Mouse (Mus musculus) hindbrain, embryonic 16.5 days (tissue): ENCODE results near the gene Acmsd. TPM values are rescaled to one million over a fixed set of nuclear protein-coding genes. Genes with fewer than 3 reads are reported as not detected.
"Not testable (repeated sequence)": the region's sequence is repeated elsewhere in the genome, so short reads cannot be mapped to it uniquely, and the experiment has no call there.

Experiments
- ATAC-seq: fragments of 200-750 bp; cut with Nextera tagmentation; 2 replicates; pipeline ENCODE4 v1.8.0; 2017; ENCODE audit warnings: moderate TSS enrichment, moderate library complexity
- H3K27ac ChIP-seq: fragments of 300-500 bp; sonication (generic); 2 replicates; pipeline ENCODE4 v1.5.1; 2014; ENCODE audit warnings: low read depth, mild to moderate bottlenecking, control low read depth, low read length, moderate library complexity
- H3K27me3 ChIP-seq: fragments of 300-500 bp; sonication (generic); replicated peaks from 2 replicates; pipeline ENCODE4 v1.6.1; 2014; ENCODE audit warnings: low read length; ENCODE audit not compliant: control insufficient read depth, insufficient read depth
- H3K36me3 ChIP-seq: fragments of 300-500 bp; sonication (generic); 2 replicates; pipeline ENCODE4 v1.6.1; 2014; ENCODE audit warnings: mild to moderate bottlenecking, low read length, moderate library complexity, mixed read lengths; ENCODE audit not compliant: control insufficient read depth, insufficient read depth
- H3K4me1 ChIP-seq: fragments of 300-500 bp; sonication (generic); 2 replicates; pipeline ENCODE4 v1.6.1; 2014; ENCODE audit warnings: low read depth, low read length; ENCODE audit not compliant: control insufficient read depth, insufficient read depth
- H3K4me2 ChIP-seq: fragments of 300-500 bp; sonication (generic); 2 replicates; pipeline ENCODE4 v1.6.1; 2014; ENCODE audit warnings: mild to moderate bottlenecking, low read length, control low read depth, moderate library complexity
- H3K4me3 ChIP-seq: fragments of 300-500 bp; sonication (generic); 2 replicates; pipeline ENCODE4 v1.5.1; 2014; ENCODE audit warnings: mild to moderate bottlenecking, low read length, control low read depth, moderate library complexity
- H3K9ac ChIP-seq: fragments of 300-500 bp; sonication (generic); 2 replicates; pipeline ENCODE4 v1.6.1; 2014; ENCODE audit warnings: low read depth, mild to moderate bottlenecking, control low read depth, low read length, moderate library complexity
- H3K9me3 ChIP-seq: fragments of 300-500 bp; sonication (generic); 2 replicates; pipeline ENCODE4 v1.6.1; 2014; ENCODE audit warnings: mild to moderate bottlenecking, low read length, moderate library complexity; ENCODE audit not compliant: control insufficient read depth
- WGBS: fragments of 180-500 bp; shearing (Covaris S2); extraction: QIAGEN DNeasy Blood & Tissue Kit; methylation state at CpG from one replicate; pipeline ENCODE4 v1.1.7; 2014; 5-methylcytosine and 5-hydroxymethylcytosine counted together
- polyA plus RNA-seq: library from polyadenylated mRNA; unstranded; fragments of >200 nt; fragmentation: Nextera tagmentation; extraction: Ambion mirVana; gene quantifications from 2 replicates; pipeline ENCODE4 v1.2.1, GENCODE M21; 2015

The Acmsd gene
- polyA plus RNA-seq, 1 experiment from 2014 or later = 0.14 TPM

DNA sequence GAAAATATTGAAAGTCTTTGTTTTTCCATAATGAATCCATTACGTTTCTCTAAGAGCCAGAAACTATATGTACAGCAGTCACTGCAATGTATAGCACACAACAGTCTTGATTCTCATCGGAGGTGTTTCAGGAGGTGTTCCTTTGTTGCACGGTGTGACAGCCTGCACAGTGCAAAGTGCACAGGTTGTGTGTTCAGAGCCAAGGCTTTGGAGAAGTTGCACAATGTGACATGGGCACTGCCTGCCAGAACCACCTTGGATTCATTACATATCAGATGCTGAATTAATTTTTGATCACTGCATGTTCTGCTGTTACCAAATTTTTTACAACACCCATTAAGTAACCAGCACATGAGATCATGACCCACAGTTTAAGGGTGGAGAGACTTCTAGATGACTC lies 3.2 kb downstream of the Acmsd start:
- H3K36me3 ChIP-seq = no peaks in the 10 kb centered on the region
- H3K4me1 ChIP-seq = no peaks in the 10 kb centered on the region
- no peak overlapping the region for H3K4me2 ChIP-seq
- no peaks in the 10 kb centered on the region for H3K9me3 ChIP-seq
- H3K9ac ChIP-seq = no peak overlapping the region
- no peak overlapping the region for H3K27ac ChIP-seq
- H3K27me3 ChIP-seq = no peaks in the 10 kb centered on the region
- no peak overlapping the region for H3K4me3 ChIP-seq
- WGBS = 91% methylated on average over 3 of the region's 3 CpGs
- ATAC-seq = no peak

DNA sequence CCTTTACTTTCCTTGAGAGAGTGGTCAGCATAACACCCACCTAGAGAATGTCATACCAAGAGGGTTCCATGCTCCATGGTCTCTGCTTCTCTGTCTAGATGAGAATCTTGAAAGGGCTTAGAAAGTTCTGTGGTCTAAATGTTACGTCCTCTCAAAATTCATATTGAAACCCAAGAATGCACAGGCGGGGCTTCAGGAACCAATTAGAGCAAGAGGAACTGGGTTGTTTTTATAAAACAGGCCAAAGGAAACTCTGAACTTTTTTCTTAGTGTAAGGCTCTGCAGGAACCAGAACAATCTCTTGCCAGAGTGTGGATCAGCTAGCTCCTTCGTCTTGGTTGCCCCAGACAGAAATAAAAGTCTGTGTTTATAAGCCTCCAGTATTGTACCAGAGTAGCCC lies 3.6 kb downstream of the Acmsd start:
- WGBS = 81% methylated on average over 3 of the region's 3 CpGs
- no peaks in the 10 kb centered on the region for H3K9me3 ChIP-seq
- no peaks in the 10 kb centered on the region for H3K4me1 ChIP-seq
- H3K27me3 ChIP-seq = no peaks in the 10 kb centered on the region
- no peak overlapping the region for H3K27ac ChIP-seq
- H3K4me3 ChIP-seq = no peak overlapping the region
- ATAC-seq = no peak
- no peak overlapping the region for H3K4me2 ChIP-seq
- H3K9ac ChIP-seq = no peak overlapping the region
- no peaks in the 10 kb centered on the region for H3K36me3 ChIP-seq

DNA sequence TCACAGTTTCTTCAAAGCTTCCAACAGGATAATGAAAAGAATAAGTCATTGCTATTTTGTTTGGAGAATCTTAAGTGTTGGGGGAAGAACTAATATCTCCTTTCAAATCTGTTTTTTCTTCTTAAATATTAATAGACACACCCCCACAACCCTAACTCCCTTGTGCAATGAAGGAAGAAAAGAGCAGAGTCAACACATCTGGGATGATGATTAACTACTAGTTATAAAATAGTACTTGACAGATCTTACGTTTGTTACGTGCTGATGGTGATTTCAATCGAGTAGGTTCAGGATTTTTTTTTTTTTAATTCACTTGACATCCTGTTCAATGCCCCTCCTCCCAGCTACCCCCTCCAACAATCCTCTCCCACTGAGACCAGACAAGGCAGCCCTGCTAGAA lies 6.1 kb downstream of the Acmsd start:
- Histone ChIP-seq H3K9me3 (no peaks in the 10 kb centered on the region), H3K4me2 (no peak overlapping the region), H3K36me3 (no peaks in the 10 kb centered on the region), H3K4me3 (no peak overlapping the region), H3K27me3 (no peaks in the 10 kb centered on the region), H3K4me1 (no peaks in the 10 kb centered on the region), H3K9ac (no peak overlapping the region), H3K27ac (no peak overlapping the region)
- ATAC-seq = no peak
- WGBS = 70% methylated on average over 3 of the region's 3 CpGs

DNA sequence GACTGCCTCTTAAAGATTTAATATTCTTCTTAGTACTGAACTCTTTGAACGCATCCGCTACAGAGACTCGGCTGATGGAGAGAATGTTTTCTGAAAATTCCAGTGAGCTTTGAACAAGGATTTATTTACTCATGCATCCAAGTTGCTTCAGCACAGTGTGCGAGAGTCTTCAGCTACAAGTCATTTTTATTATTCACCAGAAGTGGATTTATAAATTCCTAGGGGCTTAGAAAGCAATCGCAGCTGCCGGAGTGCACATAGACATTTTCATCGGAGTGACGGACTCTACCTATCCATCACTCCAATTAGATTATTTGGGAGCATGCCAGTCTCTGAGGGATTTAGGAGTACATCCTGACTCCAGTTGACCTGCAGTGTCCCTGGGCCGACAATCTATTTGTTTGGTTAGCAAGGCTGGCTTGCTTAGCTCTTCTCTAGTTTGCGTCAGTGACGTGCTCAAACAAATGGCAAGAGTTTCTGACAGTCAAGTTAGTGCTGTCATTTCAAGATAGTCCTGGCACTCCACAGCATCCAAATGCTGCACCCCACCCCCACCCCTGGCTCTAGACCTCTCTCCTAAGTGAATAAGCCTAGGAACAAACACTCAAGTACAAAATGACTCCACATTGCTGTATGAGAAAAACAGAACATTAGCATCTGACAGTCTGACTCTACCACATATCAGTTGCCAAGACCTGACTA lies 21.3 kb downstream of the Acmsd start:
- Histone ChIP-seq H3K4me1 (no peaks in the 10 kb centered on the region), H3K9ac (no peak overlapping the region), H3K36me3 (no peaks in the 10 kb centered on the region), H3K27ac (no peak overlapping the region), H3K27me3 (no peaks in the 10 kb centered on the region), H3K4me2 (peak overlapping the region; percentile 29; the same call in 1 of the 2 replicates), H3K9me3 (no peaks in the 10 kb centered on the region), H3K4me3 (no peak overlapping the region)
- ATAC-seq = 0 out of 2 replicates have a peak, but pooled peaks have one; percentile 11
- WGBS = 57% methylated on average over 11 of the region's 11 CpGs

DNA sequence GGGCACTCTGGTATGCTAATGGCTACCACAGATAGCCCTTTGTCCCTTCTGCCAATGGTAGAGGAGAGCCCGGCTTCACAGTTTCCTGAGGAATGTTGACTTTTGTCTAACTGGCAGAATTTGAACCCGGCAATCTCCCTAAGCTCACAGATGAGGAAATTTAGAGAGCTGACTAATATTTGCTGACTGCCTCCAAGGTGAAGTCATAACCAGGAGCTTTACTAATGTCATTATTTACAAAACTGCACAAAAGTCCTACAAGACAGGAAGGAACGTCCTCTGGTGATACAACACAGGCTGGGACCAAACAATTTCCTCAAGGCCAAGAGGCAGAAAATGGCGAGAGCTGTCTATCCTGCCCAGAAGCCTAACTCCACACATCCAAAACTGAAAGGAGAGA lies 26.6 kb downstream of the Acmsd start:
- Histone ChIP-seq H3K27ac (no peak overlapping the region), H3K9ac (no peak overlapping the region), H3K36me3 (no peaks in the 10 kb centered on the region), H3K4me3 (no peak overlapping the region), H3K9me3 (no peaks in the 10 kb centered on the region), H3K27me3 (no peaks in the 10 kb centered on the region), H3K4me2 (no peak overlapping the region), H3K4me1 (no peaks in the 10 kb centered on the region)
- ATAC-seq = no peak
- WGBS = 75% methylated on average over 4 of the region's 4 CpGs

DNA sequence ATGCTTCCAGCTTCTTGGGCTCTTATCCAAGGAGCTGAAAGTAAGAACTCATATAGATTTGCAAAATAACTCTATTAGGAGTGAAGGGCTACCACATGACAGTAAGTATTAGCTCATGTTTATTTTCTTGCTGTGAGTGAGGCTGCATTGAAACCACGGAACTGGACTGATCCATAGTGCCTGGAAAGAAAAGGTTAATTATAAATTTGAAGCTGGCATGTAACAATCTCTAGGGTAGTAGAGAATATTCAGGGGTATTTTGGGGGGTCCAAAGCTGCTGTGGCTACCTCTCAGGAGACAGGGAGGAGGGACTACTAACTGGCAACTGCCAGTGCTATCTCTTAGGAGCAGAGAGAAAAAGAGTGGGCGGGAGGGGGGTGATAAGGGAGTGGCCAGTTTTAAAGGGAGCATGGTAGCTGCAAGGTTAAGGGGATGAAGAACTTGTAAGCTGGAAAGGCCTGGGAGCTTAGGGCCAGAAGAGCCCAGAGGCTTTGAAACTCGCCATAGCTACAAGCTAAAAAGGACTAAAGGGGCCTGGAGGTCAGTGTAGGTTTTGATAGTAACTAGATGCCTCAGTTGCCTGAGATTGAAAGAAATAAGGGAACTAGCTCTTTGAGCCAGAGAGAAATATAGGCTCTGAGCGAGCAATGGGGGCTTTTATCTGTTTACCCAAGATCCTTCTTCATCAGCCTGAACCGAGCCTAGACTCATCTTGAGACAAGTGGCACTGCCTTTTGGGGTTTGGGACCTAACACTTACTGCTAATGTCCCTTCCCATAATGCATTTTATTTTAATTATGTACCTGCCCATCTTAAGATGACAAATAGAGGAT lies 27.3 kb downstream of the Acmsd start:
- no peaks in the 10 kb centered on the region for H3K36me3 ChIP-seq
- H3K4me2 ChIP-seq = no peak overlapping the region
- H3K27ac ChIP-seq = no peak overlapping the region
- H3K4me3 ChIP-seq = no peak overlapping the region
- ATAC-seq = no peak
- H3K27me3 ChIP-seq = no peaks in the 10 kb centered on the region
- WGBS = 79% methylated on average over 5 of the region's 5 CpGs
- no peaks in the 10 kb centered on the region for H3K4me1 ChIP-seq
- no peak overlapping the region for H3K9ac ChIP-seq
- no peaks in the 10 kb centered on the region for H3K9me3 ChIP-seq

DNA sequence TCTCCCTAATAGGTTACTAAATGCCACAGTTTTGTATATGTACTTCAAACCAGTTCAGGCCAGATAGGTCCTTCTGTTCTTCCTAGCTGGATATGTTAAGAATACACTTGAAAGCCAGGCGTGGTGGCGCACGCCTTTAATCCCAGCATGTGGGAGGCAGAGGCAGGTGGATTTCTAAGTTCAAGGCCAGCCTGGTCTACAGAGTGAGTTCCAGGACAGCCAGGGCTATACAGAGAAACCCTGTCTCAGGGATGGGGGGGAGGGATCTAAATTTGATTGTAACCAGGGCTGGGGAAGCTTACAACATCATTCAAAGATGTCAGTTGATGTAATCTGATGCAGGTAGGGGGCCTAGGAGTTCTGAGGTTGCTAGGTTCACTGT lies 27.9 kb downstream of the Acmsd start:
- ATAC-seq, H3K9me3 ChIP-seq, H3K4me2 ChIP-seq, H3K9ac ChIP-seq, H3K4me1 ChIP-seq, H3K27me3 ChIP-seq, H3K27ac ChIP-seq, H3K4me3 ChIP-seq, H3K36me3 ChIP-seq: not testable (repeated sequence)
- 91% methylated on average over 3 of the region's 3 CpGs for whole genome bisulfite sequencing

DNA sequence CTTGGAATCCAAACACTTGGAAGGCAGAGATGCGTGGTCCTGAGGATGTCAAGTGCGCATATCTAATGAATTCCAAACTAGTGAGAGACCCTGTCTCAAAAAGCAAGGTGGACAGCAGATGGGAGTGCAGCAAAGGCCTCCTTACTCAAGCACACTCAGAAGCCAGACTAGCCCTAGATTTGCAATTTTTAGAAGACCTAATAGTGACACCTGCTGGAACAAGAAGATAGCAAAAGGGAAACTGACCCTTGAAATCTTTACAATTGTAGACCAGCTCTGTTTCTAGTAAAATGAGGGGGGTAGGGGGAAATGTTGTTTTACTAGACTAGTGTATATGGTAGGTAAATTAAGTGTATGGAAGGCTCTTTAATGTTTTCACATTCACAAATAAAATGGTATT lies 36.3 kb downstream of the Acmsd start:
- no peaks in the 10 kb centered on the region for H3K36me3 ChIP-seq
- H3K27me3 ChIP-seq = no peaks in the 10 kb centered on the region
- H3K9me3 ChIP-seq = no peaks in the 10 kb centered on the region
- H3K4me3 ChIP-seq = no peak overlapping the region
- H3K27ac ChIP-seq = no peak overlapping the region
- 68% methylated on average over 2 of the region's 2 CpGs for WGBS
- no peak overlapping the region for H3K4me2 ChIP-seq
- peak; percentile 45; the same call in 1 of the 2 replicates for ATAC-seq
- no peak overlapping the region for H3K9ac ChIP-seq
- no peaks in the 10 kb centered on the region for H3K4me1 ChIP-seq

DNA sequence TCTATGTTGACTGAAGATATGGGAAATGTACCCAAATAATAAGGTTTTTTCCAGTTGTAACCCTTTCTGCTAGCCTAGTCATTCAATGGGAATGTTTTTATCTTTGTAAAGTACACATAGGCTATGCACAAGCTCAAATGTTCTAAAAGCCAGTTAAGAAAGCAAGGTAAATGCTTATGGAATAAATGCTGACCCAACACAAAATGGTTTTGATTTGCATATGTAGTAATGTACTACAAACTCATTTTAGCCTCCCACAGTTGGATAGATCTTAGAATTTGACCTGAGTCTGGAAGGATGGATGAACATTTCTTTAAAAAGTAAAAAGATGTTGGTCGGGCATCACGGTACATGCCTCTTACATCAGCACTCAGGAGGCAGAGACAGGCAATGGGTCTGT lies 37.5 kb downstream of the Acmsd start:
- Histone ChIP-seq H3K27me3 (no peaks in the 10 kb centered on the region), H3K36me3 (no peaks in the 10 kb centered on the region), H3K27ac (no peak overlapping the region), H3K9me3 (no peaks in the 10 kb centered on the region), H3K9ac (no peak overlapping the region), H3K4me2 (no peak overlapping the region), H3K4me1 (no peaks in the 10 kb centered on the region), H3K4me3 (no peak overlapping the region)
- no peak for ATAC-seq
- WGBS = 91% methylated on average over 2 of the region's 2 CpGs
